Mouse (Mus musculus): ENCODE data around the gene Areg. TPM values are rescaled to one million over a fixed set of nuclear protein-coding genes. Genes with fewer than 3 reads are reported as not detected.

Areg gene
- polyA plus RNA-seq, 1 experiment from 2014 or later = not detected

Other genes with a start within 250 kb of the Areg start
- gene Cxcl1, start 248.4 kb upstream of the Areg start, polyA plus RNA-seq (2016; fragmentation: Nextera tagmentation; extraction: Ambion mirVana) = 0.24 TPM in 1 of 2 replicates, not detected in the other
- not detected in 2 replicates for gene Cxcl2, start 235.7 kb upstream of the Areg start, polyA plus RNA-seq (2016; fragmentation: Nextera tagmentation; extraction: Ambion mirVana)
- gene Mthfd2l, start 208.5 kb upstream of the Areg start, polyA plus RNA-seq (2016; fragmentation: Nextera tagmentation; extraction: Ambion mirVana) = 28.1 and 34.1 TPM in 2 replicates
- 0.07 and 0.14 TPM in 2 replicates for gene Epgn, start 112.1 kb upstream of the Areg start, polyA plus RNA-seq (2016; fragmentation: Nextera tagmentation; extraction: Ambion mirVana)
- 0.06 and 0.10 TPM in 2 replicates for gene Ereg, start 65.0 kb upstream of the Areg start, polyA plus RNA-seq (2016; fragmentation: Nextera tagmentation; extraction: Ambion mirVana)